Mouse (Mus musculus) activated CD4-positive, CD25-positive, alpha-beta regulatory T cell, adult 4 months (primary cell): Measurements from ENCODE around the gene Cspg4. TPM values are rescaled to one million over a fixed set of nuclear protein-coding genes. Genes with fewer than 3 reads are reported as not detected.

Source experiments
- ATAC-seq: one replicate; pipeline ENCODE4 v1.8.0; 2017
- polyA plus RNA-seq, 2 experiments: library from polyadenylated mRNA; unstranded; fragments of 100-300 nt; shearing (Covaris generic); gene quantifications; one replicate each; pipeline ENCODE4 v1.2.1; 2017

Cspg4 gene
- polyA plus RNA-seq, 2 experiments from 2014 or later: 0.33 TPM; not detected in 1

- no peak for ATAC-seq
These were observed 1.0 kb downstream of the Cspg4 start for GRCm38 (mm10) chr9:56865673-56866400.

DNA sequence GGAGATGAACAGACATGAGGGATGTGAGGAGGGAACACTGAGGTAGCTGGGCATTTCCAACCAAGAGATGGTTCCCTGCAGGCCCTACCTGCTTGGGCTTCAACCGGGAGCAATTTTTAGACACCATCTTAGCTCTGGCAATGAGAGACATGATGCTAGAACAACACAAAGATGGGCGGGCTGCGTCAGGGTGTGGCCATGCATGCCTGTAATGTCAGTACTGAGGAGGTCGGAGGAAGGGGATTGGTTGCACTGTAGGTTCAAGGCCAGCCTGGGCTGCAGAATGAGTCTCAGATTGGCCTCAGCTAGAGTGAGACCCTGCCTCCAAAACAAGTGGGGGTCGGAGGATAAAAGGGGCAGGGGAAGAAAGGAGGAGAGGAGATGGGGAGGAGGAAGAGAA lies 1.6 kb downstream of the Cspg4 start:
- ATAC-seq: no peak

DNA sequence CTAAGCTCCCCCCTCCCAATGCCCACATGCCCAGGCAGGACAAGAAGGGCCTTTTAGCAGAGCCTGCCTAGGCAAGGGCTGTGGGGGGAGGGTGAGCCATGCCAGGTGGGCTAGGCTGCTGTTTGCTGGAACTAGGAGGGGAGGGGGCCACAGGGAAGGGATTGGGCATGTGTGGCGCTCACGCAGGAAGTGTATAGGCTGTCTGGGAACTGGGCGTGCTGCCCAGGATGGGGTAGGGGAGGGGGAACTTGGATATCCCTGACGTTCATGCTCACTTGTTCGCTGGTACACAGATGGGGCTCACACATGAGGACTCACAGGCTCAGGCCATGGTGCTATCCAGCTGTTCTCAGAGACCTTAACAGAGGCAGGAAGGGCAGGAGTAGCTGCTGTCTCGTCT lies 3.5 kb downstream of the Cspg4 start:
- ATAC-seq: no peak

GRCm38 (mm10) chr9:56869552-56869951 lies 4.7 kb downstream of the Cspg4 start:
- no peak for ATAC-seq

GRCm38 (mm10) chr9:56870778-56871177 lies 5.9 kb downstream of the Cspg4 start:
- no peak for ATAC-seq

- no peak for ATAC-seq
These were observed 6.4 kb downstream of the Cspg4 start for GRCm38 (mm10) chr9:56871191-56871590.

DNA sequence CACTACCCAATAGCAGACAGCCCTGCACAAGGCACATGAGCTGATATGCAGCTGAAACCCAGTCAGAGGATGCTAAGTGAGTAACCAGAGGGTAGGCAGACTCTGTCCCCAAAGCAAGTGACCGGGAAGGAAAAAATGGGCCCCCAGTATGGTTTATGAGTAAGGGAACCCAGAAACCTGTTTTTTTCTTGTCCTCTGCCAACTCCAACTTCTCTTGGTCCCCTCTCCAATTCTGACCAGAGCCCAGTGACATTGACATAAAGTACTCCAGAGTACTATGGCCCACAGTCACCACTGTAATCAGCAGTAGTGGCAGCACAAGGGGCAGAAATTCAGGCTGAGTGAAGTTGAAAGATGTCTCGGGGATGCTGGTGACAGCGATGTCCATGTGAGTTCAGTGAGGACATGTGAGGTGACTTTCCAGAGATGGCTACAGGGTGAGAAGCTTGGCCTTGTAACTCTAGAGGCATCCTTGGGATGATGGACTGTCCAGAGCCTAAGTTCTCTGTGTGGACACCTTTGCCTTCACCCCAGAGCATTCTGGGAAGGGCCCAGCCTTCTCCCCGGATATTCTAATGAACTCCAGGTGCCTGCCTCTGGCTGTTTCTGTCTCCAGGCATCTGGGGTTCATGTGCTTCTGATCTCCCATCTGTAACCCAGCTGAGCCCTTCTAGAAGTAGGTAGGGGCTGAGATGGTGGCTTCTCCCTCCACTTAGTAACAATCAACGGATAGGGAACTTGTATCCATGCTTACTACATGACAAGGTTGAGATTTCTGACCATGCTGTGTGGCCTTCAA lies 7.5 kb downstream of the Cspg4 start:
- no peak for ATAC-seq

DNA sequence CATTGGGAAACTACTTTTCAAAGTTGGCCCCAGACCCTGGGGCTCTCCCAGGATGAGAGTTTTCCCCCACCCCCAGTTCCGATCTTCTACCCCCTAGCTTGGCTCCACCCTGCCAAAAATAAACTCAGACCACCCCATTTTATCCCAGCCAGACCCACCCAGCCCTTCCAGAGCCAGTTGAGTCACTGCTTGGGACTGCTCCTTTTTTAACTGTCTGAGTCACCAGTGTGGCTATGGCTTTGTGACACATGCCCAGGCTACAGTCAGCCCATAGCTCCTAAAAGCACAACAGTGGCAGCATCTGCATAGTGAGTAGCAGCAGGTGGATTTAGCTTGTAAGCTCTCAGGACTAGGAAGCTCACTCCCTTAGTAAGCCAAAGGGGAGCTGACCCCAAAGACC lies 8.3 kb downstream of the Cspg4 start:
- no peak for ATAC-seq

DNA sequence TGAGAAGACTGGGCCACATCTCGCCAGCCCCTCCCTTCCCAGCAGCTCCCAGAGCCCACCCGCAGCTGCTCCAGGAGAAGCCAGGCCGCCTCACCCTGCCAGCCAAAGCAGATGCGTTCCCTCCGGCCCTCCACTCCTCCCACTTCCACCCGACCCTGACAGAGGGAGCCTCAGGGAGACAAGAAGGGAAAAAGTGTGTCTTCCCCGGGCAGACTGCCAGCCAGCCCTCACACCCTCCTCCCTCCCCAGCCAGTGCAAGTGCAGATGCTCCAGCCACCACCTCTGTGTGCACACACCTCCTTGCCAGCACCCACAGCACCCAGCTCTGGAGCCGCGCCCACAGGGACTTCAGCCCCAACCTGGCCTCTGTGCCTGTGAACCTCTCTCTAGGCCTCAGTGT lies 12.0 kb downstream of the Cspg4 start:
- ATAC-seq: no peak

GRCm38 (mm10) chr9:56877284-56877683 lies 12.5 kb downstream of the Cspg4 start:
- no peak for ATAC-seq

DNA sequence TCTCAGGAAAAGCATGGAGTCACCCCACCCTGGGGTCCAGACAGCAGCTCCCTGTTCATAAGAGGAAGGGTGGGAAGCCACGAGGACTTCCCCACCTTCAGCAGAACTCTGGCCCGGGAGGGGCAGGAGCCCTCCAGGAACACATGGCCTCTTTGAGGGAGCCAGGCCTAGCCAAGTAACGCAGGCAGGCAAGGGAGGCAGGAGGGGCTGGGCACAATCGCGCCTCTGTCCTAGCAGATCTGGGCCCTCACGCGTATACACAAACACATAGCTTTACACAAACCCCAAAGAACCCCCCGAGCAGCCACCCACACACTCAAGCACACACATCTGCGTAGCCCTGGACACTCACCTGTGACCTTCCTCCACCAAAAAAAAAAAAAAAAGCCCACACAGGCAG lies 16.0 kb downstream of the Cspg4 start:
- ATAC-seq: no peak

DNA sequence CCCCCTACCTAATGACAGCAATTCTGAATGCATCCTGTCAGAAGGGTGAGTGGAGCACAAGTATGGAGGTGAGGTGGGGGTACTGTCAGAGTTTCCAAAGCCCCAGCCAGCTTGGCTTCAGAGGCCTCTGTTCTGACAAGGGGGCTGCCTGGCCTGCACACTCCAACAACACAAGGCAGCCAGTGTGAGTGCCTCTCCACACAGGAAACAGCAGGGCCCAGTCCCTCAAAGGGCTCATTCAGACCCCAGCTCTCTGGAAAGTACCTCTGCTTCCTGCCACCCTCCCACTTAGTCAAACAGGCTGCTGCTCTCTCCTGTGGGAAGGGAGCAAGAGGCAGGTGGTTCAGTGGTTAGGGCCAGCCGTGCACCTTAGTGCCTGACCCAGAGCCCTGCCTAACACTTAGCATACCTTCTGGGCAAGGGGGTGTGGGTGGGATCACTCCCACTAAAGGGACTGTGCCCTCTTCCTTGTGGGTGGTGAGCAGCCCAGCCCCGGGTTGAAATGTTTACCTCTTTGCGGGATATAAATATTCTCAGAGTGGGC lies 16.8 kb downstream of the Cspg4 start:
- ATAC-seq: no peak

DNA sequence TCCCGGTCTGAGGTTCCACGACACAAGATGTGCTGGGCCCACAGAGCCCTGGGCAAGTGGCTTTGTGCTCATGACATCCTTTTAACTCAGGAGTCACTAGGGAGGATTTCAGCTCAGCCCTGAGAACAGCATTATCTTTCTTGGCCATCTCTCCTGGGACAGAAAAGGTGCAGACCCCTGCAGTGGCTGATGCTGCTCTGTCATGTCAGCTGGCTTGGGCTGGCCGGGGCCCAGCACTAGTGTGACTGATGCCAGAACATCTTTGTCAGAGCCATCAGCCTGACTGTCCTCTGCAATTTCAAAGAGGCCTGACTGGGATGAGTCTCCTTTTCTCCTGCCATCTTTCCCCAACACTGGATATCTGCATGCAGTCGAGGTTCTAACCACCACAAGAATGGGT lies 17.4 kb downstream of the Cspg4 start:
- ATAC-seq: no peak

DNA sequence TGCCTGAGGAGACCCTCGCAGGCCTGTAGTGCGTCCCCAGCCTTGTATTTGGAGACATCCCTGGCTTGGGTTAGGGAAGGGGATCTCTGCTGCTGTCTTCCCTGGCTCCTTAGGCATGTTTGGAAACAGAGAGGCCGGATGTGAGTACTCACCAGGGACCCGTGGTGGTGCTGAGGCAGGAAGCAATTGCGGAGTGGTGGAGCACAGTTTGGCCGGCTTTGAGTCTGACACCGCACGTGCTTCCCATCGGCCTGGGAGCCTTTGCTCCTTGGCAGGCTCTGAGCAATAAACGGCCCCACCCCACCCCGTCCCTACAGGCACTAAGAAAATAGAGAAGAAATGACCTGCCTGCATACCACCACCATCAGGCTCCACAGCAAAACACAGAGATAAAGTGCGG lies 18.0 kb downstream of the Cspg4 start:
- no peak for ATAC-seq

GRCm38 (mm10) chr9:56883470-56883869 lies 18.6 kb downstream of the Cspg4 start:
- no peak for ATAC-seq

DNA sequence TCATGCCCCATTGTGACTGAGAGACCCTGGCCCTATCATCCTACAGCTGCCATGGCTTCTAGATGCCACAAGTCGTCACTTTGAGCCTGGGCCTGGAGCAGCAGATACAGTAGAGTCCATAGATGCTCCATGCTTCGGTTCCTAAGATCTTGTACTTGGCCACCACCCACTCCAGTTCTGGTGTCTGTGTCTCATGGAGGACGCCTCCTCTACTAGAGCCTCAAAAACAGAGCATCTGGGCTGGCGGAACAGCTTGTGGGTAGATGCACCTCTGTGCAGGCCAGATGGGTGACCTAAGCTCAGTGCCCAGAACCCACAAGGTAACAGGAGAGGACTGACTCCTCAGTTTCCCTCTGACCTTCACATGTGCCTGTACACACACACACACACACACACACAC lies 19.5 kb downstream of the Cspg4 start:
- ATAC-seq: no peak

DNA sequence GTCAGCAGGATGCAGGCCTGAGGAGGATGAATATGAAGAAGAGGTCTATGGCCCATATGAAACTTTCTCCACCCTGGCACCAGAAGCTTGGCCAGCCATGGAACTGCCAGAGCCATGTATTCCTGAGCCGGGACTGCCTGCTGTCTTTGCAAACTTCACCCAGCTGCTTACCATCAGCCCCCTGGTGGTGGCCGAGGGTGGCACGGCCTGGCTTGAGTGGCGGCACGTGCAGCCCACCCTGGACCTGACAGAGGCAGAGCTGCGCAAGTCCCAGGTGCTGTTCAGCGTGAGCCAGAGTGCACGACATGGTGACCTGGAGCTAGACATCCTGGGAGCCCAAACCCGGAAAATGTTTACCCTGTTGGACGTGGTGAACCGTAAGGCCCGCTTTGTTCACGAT lies 21.3 kb downstream of the Cspg4 start:
- ATAC-seq: no peak

GRCm38 (mm10) chr9:56886601-56887000 lies 21.8 kb downstream of the Cspg4 start:
- no peak for ATAC-seq

DNA sequence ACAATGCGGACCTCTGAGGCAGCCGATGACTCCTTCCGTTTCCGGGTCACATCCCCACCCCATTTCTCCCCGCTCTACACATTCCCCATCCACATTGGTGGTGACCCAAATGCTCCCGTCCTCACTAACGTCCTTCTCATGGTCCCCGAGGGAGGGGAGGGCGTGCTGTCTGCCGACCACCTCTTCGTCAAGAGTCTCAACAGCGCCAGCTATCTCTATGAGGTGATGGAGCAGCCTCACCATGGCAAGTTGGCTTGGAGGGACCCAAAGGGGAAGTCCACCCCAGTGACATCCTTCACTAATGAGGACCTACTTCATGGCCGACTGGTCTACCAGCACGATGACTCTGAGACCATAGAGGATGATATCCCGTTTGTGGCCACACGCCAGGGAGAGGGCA lies 22.7 kb downstream of the Cspg4 start:
- no peak for ATAC-seq

DNA sequence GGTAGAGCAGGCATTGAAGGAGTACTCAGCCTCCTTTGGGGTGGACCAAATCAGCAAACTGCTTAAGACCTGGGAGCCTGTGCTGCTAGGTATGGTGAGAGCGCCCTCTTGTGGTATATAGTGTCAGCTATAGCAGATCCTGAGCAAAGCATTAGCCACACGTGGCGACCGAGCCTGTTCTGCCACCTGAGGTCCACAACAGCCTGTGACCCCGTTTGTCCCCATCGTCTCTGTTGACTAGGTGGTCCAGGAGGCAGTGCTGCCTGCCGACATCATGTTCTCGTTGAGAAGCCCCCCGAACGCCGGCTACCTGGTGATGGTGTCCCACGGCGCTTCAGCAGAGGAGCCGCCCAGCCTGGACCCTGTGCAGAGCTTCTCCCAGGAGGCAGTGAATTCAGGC lies 25.0 kb downstream of the Cspg4 start:
- ATAC-seq: no peak

- no peak for ATAC-seq
These were observed 25.9 kb downstream of the Cspg4 start for GRCm38 (mm10) chr9:56890522-56891250.

DNA sequence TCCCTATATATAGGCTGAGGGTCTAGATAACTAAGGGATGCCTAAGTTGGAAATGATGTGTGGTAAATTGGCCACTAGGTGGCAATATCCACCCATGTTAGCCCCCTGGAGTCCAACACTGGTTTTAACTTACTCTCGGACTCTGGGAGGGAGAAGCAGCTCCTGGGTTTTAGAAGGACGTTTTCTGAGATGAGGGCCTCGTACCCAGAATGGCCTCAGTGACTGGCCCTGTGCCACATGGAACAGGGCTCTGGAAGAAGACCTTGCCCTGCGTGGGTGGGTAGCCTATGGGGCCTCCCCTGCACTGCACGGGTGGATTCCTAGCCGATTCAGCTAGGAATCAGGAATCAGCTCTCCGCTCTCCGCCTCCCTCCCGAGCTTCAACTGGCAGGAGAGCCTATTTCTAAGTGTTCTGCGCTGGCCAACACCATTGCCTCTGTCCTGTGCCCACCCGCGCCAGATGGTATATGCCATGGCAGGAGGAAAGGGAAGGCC lies 26.7 kb downstream of the Cspg4 start:
- ATAC-seq: no peak

GRCm38 (mm10) chr9:56892111-56892510 lies 27.3 kb downstream of the Cspg4 start:
- no peak for ATAC-seq
